Mouse (Mus musculus): Measurements from ENCODE around the gene Tcstv1. TPM values are rescaled to one million over a fixed set of nuclear protein-coding genes. Genes with fewer than 3 reads are reported as not detected.
"Not testable (repeated sequence)": the region's sequence is repeated elsewhere in the genome, so short reads cannot be mapped to it uniquely, and the experiment has no call there.

Gene Tcstv1
- not detected in 2 replicates for polyA plus RNA-seq (2011; ENCODE audit: insufficient read length, low read depth, missing spikeins)

- not testable (repeated sequence) for H3K4me3 ChIP-seq (ENCODE audit: insufficient read depth, low read length); H3K27ac ChIP-seq (ENCODE audit: insufficient read depth, low read length); H3K4me1 ChIP-seq (ENCODE audit: control insufficient read depth, insufficient read depth, low read length)
These were observed at the start of gene Tcstv1 for GRCm38 (mm10) chr13:119894685-119895084. Gene Tcstv1, minus strand, starts transcription at chr13:119894785.

DNA sequence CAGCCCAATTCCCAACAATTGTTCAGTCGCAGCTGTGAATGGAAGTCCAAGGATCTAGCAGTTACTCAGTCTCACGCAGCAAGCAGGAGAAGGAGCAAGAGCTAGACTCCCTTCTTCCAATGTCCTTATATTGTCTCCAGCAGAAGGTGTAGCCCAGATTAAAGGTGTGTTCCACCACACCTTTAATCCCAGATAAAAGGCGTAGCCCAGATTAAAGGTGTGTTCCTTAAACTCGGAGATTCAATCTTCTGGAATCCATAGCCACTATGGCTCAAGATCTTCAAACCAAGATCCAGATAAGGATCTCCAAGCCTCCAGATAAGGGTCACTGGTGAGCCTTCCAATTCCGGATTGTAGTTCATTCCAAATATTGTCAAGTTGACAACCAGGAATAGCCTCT, 34.6 kb upstream of the Tcstv1 start, which contains the start of gene Gm21761:
Gene Gm21761, minus strand, starts transcription at position 101 of the 400 bp plus-strand sequence.
- H3K4me3 ChIP-seq (ENCODE audit: insufficient read depth, low read length); H3K27ac ChIP-seq (ENCODE audit: insufficient read depth, low read length); H3K4me1 ChIP-seq (ENCODE audit: control insufficient read depth, insufficient read depth, low read length): not testable (repeated sequence)

- H3K4me3 ChIP-seq (ENCODE audit: insufficient read depth, low read length); H3K27ac ChIP-seq (ENCODE audit: insufficient read depth, low read length); H3K4me1 ChIP-seq (ENCODE audit: control insufficient read depth, insufficient read depth, low read length): not testable (repeated sequence)
These were observed 30.2 kb upstream of the Tcstv1 start for GRCm38 (mm10) chr13:119924597-119925340.

DNA sequence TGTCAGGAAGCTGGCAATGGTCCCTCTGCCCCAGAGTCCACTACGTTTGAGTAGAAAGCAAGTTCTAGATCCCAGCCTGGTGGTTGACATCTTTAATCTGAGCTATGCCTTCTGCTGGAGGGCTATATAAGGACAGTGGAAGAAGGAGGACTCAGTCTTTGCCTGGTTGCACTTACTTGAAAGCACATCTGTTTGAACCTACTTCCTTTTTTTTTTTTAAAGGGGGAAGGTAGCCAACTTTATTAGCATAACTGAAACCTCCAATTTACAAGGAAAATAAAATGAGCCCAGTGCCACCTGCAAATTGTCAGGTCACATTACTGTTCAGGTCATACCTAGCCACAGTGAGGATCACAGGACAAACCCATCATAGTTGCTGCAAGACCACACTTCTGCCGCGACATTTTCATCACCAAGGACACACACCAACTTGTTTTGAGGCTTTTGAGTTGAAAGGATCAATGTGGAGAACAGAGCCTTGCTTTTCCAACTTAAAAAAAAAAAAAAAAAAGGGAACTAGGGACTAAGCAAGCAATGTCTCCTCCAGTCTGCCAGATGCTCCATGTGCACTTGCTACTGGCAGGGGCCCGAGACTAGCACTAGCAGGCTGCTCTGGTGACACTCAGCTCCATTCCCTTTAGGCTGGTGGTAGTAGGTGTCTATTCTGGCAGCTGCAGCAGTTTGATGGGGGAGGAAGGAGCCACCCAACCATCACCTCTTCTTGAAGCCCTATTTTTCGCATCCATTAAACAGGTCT, 22.6 kb upstream of the Tcstv1 start:
- H3K27ac ChIP-seq (ENCODE audit: insufficient read depth, low read length); H3K4me3 ChIP-seq (ENCODE audit: insufficient read depth, low read length): not testable (repeated sequence)

GRCm38 (mm10) chr13:119916449-119916848, 21.9 kb upstream of the Tcstv1 start:
- H3K27ac ChIP-seq (ENCODE audit: insufficient read depth, low read length); H3K4me1 ChIP-seq (ENCODE audit: control insufficient read depth, insufficient read depth, low read length); H3K4me3 ChIP-seq (ENCODE audit: insufficient read depth, low read length): not testable (repeated sequence)

More for the DNA sequence above, 22.6 kb upstream of the Tcstv1 start:
- H3K4me1 ChIP-seq (ENCODE audit: control insufficient read depth, insufficient read depth, low read length), result not testable (repeated sequence)

DNA sequence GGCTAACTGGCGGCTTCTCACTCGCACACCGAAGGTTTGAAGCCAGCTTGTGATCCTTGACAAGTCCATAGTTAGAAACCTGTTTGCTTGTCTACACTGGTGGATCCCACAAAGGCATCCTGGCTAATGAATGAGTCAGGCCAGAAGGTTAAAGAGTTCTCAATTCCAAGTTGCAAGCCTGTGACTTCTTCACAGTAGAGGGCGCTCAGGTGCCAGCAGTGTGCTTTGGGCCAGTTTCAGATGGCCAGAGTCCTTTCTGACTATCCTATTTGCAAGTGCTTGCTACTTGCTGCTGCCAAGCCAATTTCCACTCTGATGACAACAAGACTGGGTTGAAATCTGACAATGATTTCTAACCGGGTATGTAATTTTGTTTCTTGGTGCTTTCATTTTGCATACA, 4.0 kb upstream of the Tcstv1 start:
- H3K4me1 ChIP-seq (ENCODE audit: control insufficient read depth, insufficient read depth, low read length); H3K27ac ChIP-seq (ENCODE audit: insufficient read depth, low read length); H3K4me3 ChIP-seq (ENCODE audit: insufficient read depth, low read length): not testable (repeated sequence)

DNA sequence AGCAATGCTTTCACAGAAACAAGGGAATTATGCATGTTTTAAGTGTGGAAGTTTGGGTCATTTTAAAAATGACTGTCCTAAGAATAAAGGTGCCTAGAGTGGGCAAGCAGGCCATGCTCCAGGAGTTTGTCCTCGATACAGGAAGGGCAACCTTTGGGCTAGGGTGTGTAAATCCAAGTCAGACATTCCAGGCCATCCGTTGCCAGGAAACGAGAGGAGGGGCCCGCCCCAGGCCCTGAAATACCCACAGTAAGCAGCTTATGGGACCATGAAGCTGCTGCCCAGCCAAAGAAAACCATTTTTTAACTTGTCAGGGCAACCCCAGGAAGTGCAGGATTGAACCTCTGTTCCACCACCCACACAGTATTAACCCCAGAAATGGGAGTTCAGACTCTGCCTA, 7.7 kb downstream of the Tcstv1 start:
- not testable (repeated sequence) for H3K4me3 ChIP-seq (ENCODE audit: insufficient read depth, low read length); H3K27ac ChIP-seq (ENCODE audit: insufficient read depth, low read length); H3K4me1 ChIP-seq (ENCODE audit: control insufficient read depth, insufficient read depth, low read length)

DNA sequence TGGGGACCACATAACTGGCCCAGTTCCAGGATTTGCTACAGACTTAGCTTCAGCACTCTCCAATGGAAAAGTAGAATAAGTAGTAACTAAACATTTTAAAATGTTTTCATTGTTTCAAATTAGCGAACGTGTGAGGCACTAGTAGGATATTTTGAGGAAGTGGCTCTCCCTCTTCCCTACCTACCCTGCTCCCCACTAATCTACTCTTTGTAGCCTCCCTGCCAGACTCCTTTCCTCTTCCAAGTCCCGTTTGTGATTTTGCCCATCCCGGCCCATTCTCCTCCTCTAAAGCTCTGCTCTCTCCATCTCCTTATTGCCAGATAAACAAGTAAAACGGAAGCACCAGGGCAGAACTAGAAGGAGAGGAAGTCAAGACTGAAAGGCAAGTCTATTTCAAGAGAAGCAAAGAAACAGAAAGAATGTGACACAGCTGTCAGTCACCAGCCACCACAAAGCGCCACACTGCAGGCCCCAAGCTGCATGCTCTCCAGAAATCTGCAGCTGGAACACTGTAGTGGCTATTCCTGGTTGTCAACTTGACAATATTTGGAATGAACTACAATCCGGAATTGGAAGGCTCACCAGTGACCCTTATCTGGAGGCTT, 30.1 kb downstream of the Tcstv1 start:
- H3K4me3 ChIP-seq (ENCODE audit: insufficient read depth, low read length); H3K4me1 ChIP-seq (ENCODE audit: control insufficient read depth, insufficient read depth, low read length); H3K27ac ChIP-seq (ENCODE audit: insufficient read depth, low read length): not testable (repeated sequence)

DNA sequence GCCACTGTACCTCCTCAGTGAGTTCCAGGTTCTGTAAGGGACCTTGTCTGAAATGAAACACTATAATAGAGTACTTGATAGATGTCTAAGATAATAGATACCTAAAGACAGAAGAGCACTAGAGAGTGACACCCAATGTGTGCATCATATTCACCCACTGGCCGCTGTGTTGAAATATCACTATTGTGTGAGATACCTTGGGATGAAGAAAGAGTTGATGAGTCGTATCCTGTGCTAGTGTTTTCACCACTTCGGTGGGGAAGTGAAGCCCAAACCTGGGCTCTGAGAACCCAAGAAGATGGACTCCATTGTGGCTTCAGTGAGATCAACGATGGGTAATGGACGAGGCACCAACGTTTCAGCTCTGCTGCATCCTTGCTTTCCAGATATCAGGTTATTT, 32.2 kb downstream of the Tcstv1 start:
- not testable (repeated sequence) for H3K4me1 ChIP-seq (ENCODE audit: control insufficient read depth, insufficient read depth, low read length); H3K4me3 ChIP-seq (ENCODE audit: insufficient read depth, low read length); H3K27ac ChIP-seq (ENCODE audit: insufficient read depth, low read length)

Other genes starting within 250 kb of the Tcstv1 start
- 166 and 168 TPM in 2 replicates for gene Hmgcs1, start 204.4 kb downstream of the Tcstv1 start, polyA plus RNA-seq (2011; ENCODE audit: insufficient read length, low read depth, missing spikeins)
- gene Nim1k, start 138.9 kb downstream of the Tcstv1 start, polyA plus RNA-seq (2011; ENCODE audit: insufficient read length, low read depth, missing spikeins), result 1.3 and 1.9 TPM in 2 replicates
- gene Zfp131, start 103.9 kb downstream of the Tcstv1 start, polyA plus RNA-seq (2011; ENCODE audit: insufficient read length, low read depth, missing spikeins), result 57.8 and 64.5 TPM in 2 replicates
- gene AF067063, start 64.6 kb downstream of the Tcstv1 start, polyA plus RNA-seq (2011; ENCODE audit: insufficient read length, low read depth, missing spikeins), result not detected in 2 replicates
- not detected in 2 replicates for gene D13Ertd608e, start 58.8 kb downstream of the Tcstv1 start, polyA plus RNA-seq (2011; ENCODE audit: insufficient read length, low read depth, missing spikeins)
- not detected in 2 replicates for gene Gm21761, start 34.5 kb upstream of the Tcstv1 start, polyA plus RNA-seq (2011; ENCODE audit: insufficient read length, low read depth, missing spikeins)
- not detected in 2 replicates for gene B020031M17Rik, start 56.0 kb upstream of the Tcstv1 start, polyA plus RNA-seq (2011; ENCODE audit: insufficient read length, low read depth, missing spikeins)
- gene Gm36079, start 132.2 kb upstream of the Tcstv1 start, polyA plus RNA-seq (2011; ENCODE audit: insufficient read length, low read depth, missing spikeins), result not detected in 2 replicates
- gene Gm21188, start 157.4 kb upstream of the Tcstv1 start, polyA plus RNA-seq (2011; ENCODE audit: insufficient read length, low read depth, missing spikeins), result not detected in 2 replicates
- gene Gm20767, start 245.5 kb upstream of the Tcstv1 start, polyA plus RNA-seq (2011; ENCODE audit: insufficient read length, low read depth, missing spikeins), result not detected in 2 replicates

Measured in embryonic fibroblast, embryonic 13.5 days (primary cell).